Mouse (Mus musculus): ENCODE measurements around the gene 1700057G04Rik. TPM values are rescaled to one million over a fixed set of nuclear protein-coding genes. Genes with fewer than 3 reads are reported as not detected.
"Not testable (repeated sequence)": the region's sequence is repeated elsewhere in the genome, so short reads cannot be mapped to it uniquely, and the experiment has no call there.

Gene 1700057G04Rik
- polyA plus RNA-seq, 1 experiment from 2014 or later: not detected

- WGBS: 92% methylated on average over 2 of the region's 2 CpGs
- H3K27me3 ChIP-seq (replicated peaks; ENCODE audit: control insufficient read depth, insufficient read depth, low read length): no peaks in the 10 kb centered on the region
- no peaks in the 10 kb centered on the region for H3K4me1 ChIP-seq (ENCODE audit: control insufficient read depth, insufficient read depth, low read length)
- H3K27ac ChIP-seq (ENCODE audit: low read depth, low read length): no peak overlapping the region
- H3K9ac ChIP-seq (ENCODE audit: low read length): no peak overlapping the region
- ATAC-seq (no peak), DNase-seq (ENCODE audit: low spot score) (no peak)
- H3K36me3 ChIP-seq (ENCODE audit: control insufficient read depth, insufficient read depth, low read length): no peaks in the 10 kb centered on the region
- H3K9me3 ChIP-seq (replicated peaks; ENCODE audit: control insufficient read depth, low read length): no peaks in the 10 kb centered on the region
- H3K4me2 ChIP-seq (ENCODE audit: low read length): no peak overlapping the region
- no peak overlapping the region for H3K4me3 ChIP-seq (ENCODE audit: low read depth, low read length)
These were observed 15.3 kb upstream of the 1700057G04Rik start for GRCm38 (mm10) chr9:92293560-92294548.

- H3K4me2 ChIP-seq (ENCODE audit: low read length): no peak overlapping the region
- ATAC-seq: no peak
- H3K4me1 ChIP-seq (ENCODE audit: control insufficient read depth, insufficient read depth, low read length): no peaks in the 10 kb centered on the region
- H3K9me3 ChIP-seq (replicated peaks; ENCODE audit: control insufficient read depth, low read length): no peaks in the 10 kb centered on the region
- DNase-seq (ENCODE audit: low spot score): no peak
- no peaks in the 10 kb centered on the region for H3K27me3 ChIP-seq (replicated peaks; ENCODE audit: control insufficient read depth, insufficient read depth, low read length)
- H3K27ac ChIP-seq (ENCODE audit: low read depth, low read length): no peak overlapping the region
- H3K9ac ChIP-seq (ENCODE audit: low read length): no peak overlapping the region
- no peaks in the 10 kb centered on the region for H3K36me3 ChIP-seq (ENCODE audit: control insufficient read depth, insufficient read depth, low read length)
- H3K4me3 ChIP-seq (ENCODE audit: low read depth, low read length): no peak overlapping the region
- WGBS: 71% methylated on average over 1 of the region's 1 CpGs
These were observed 10.9 kb upstream of the 1700057G04Rik start for GRCm38 (mm10) chr9:92298288-92298687.

GRCm38 (mm10) chr9:92301213-92301612 is 8.0 kb upstream of the 1700057G04Rik start:
- no peak for ATAC-seq
- no peak overlapping the region for H3K4me3 ChIP-seq (ENCODE audit: low read depth, low read length)
- no peak overlapping the region for H3K27ac ChIP-seq (ENCODE audit: low read depth, low read length)
- no peak overlapping the region for H3K4me2 ChIP-seq (ENCODE audit: low read length)
- no peaks in the 10 kb centered on the region for H3K9me3 ChIP-seq (replicated peaks; ENCODE audit: control insufficient read depth, low read length)
- no peaks in the 10 kb centered on the region for H3K4me1 ChIP-seq (ENCODE audit: control insufficient read depth, insufficient read depth, low read length)
- no peaks in the 10 kb centered on the region for H3K27me3 ChIP-seq (replicated peaks; ENCODE audit: control insufficient read depth, insufficient read depth, low read length)
- 67% methylated on average over 3 of the region's 3 CpGs for WGBS
- no peak overlapping the region for H3K9ac ChIP-seq (ENCODE audit: low read length)
- no peak for DNase-seq (ENCODE audit: low spot score)
- H3K36me3 ChIP-seq (ENCODE audit: control insufficient read depth, insufficient read depth, low read length): no peaks in the 10 kb centered on the region

DNA sequence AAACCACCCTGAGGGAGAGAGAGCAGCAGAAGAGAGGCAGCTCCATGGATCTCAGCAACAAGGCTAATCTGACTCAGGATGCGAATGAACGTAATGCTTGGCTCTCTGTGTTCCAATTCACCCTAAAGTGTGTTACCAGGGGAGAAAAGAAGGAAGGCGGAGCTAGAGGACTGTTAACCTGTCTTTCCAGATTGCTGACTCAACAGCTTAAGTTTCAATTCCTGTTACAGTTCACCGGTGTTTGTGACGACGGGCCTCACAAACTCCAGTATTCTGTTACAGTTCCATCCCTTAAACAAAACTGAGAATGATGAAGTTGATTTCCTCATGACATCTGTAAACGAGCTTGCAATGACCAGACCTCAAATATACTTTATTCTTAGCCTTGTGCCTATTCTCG is 4.1 kb upstream of the 1700057G04Rik start:
- no peaks in the 10 kb centered on the region for H3K27me3 ChIP-seq (replicated peaks; ENCODE audit: control insufficient read depth, insufficient read depth, low read length)
- no peak overlapping the region for H3K4me3 ChIP-seq (ENCODE audit: low read depth, low read length)
- ATAC-seq (no peak), DNase-seq (ENCODE audit: low spot score) (no peak)
- no peak overlapping the region for H3K4me2 ChIP-seq (ENCODE audit: low read length)
- no peaks in the 10 kb centered on the region for H3K9me3 ChIP-seq (replicated peaks; ENCODE audit: control insufficient read depth, low read length)
- no peak overlapping the region for H3K27ac ChIP-seq (ENCODE audit: low read depth, low read length)
- 58% methylated on average over 8 of the region's 8 CpGs for WGBS
- H3K9ac ChIP-seq (ENCODE audit: low read length): no peak overlapping the region
- H3K4me1 ChIP-seq (ENCODE audit: control insufficient read depth, insufficient read depth, low read length): no peaks in the 10 kb centered on the region
- H3K36me3 ChIP-seq (ENCODE audit: control insufficient read depth, insufficient read depth, low read length): no peaks in the 10 kb centered on the region

DNA sequence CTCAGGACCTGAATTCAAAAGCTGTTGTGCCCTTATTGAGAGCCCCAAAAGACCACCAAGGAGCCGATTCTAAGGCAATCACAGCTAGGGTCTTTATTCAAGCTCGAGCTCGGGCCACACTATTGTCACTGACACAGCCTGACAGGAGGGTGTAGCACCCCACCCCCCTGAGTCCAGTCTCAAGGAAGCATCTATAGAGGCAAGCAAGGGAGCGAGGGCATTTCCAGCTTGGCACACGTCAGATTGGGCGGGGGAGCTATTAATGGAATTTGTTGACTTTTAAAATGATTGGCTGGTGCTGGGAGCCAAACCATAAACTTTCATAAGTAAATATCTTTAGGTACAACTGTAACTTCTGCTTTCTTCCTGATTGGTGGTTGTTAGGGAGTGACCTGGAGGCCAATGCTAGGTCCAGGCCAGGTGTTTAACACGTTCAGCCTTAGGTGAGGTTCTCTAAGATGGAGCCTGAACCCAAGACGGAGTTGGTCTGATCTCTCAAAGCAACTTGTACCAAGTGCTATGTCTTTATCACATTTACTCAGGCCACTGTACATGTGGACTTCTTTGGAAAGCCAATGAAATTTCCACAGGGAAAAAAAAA is 3.5 kb upstream of the 1700057G04Rik start:
- Histone ChIP-seq H3K36me3 (ENCODE audit: control insufficient read depth, insufficient read depth, low read length) (no peaks in the 10 kb centered on the region), H3K4me3 (ENCODE audit: low read depth, low read length) (no peak overlapping the region), H3K27ac (ENCODE audit: low read depth, low read length) (no peak overlapping the region), H3K27me3 (replicated peaks; ENCODE audit: control insufficient read depth, insufficient read depth, low read length) (no peaks in the 10 kb centered on the region), H3K4me1 (ENCODE audit: control insufficient read depth, insufficient read depth, low read length) (no peaks in the 10 kb centered on the region), H3K4me2 (ENCODE audit: low read length) (no peak overlapping the region), H3K9ac (ENCODE audit: low read length) (no peak overlapping the region), H3K9me3 (replicated peaks; ENCODE audit: control insufficient read depth, low read length) (no peaks in the 10 kb centered on the region)
- DNase-seq (ENCODE audit: low spot score) (no peak), ATAC-seq (no peak)
- 48% methylated on average over 8 of the region's 8 CpGs for WGBS

DNA sequence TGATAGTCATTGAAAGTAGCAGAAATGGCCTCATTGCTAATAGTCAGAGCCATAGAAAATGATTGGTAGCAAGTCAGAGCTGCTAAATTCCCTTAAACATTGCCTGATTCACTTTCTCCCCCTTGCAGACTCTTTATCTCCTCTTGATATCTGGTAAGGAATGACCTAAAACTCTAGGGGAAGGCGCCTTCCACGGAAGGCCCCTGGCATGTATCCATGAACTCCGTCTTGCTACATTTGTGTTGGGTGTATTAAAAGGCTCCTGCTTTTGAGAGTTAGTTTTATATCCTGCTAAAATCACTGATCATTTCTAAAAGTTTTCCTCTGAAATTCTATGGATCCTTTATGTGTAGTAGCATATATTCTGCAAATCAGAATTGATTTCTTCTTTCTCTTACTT is 7.6 kb downstream of the 1700057G04Rik start:
- DNase-seq (ENCODE audit: low spot score) (no peak), ATAC-seq (no peak)
- no peaks in the 10 kb centered on the region for H3K36me3 ChIP-seq (ENCODE audit: control insufficient read depth, insufficient read depth, low read length)
- H3K27me3 ChIP-seq (replicated peaks; ENCODE audit: control insufficient read depth, insufficient read depth, low read length): no peaks in the 10 kb centered on the region
- H3K4me3 ChIP-seq (ENCODE audit: low read depth, low read length): no peak overlapping the region
- H3K9ac ChIP-seq (ENCODE audit: low read length): no peak overlapping the region
- no peaks in the 10 kb centered on the region for H3K4me1 ChIP-seq (ENCODE audit: control insufficient read depth, insufficient read depth, low read length)
- 89% methylated on average over 3 of the region's 3 CpGs for WGBS
- no peak overlapping the region for H3K27ac ChIP-seq (ENCODE audit: low read depth, low read length)
- no peak overlapping the region for H3K4me2 ChIP-seq (ENCODE audit: low read length)
- no peaks in the 10 kb centered on the region for H3K9me3 ChIP-seq (replicated peaks; ENCODE audit: control insufficient read depth, low read length)

DNA sequence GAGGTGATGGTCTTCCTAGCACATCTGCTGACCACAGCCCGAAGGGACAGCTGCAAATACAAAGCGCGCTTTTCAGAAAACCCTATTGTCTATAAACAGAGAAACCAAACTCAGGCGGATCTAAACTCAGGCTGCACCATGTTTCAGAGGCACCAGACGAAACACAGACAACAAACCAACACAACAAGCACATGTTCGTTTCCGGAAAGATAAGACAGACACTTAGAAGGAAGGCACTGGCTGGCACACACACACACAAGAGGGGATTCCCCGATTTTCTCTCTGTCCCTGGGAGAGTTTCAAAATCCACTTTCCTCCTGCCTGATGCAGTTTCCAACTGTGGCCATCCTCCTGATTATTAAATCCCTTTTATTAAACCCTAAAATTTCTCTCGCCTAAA is 16.8 kb downstream of the 1700057G04Rik start:
- not testable (repeated sequence) for ATAC-seq; H3K4me3 ChIP-seq (ENCODE audit: low read depth, low read length); H3K4me2 ChIP-seq (ENCODE audit: low read length); H3K27me3 ChIP-seq (replicated peaks; ENCODE audit: control insufficient read depth, insufficient read depth, low read length); H3K36me3 ChIP-seq (ENCODE audit: control insufficient read depth, insufficient read depth, low read length); H3K9ac ChIP-seq (ENCODE audit: low read length); H3K9me3 ChIP-seq (replicated peaks; ENCODE audit: control insufficient read depth, low read length); H3K4me1 ChIP-seq (ENCODE audit: control insufficient read depth, insufficient read depth, low read length); H3K27ac ChIP-seq (ENCODE audit: low read depth, low read length); DNase-seq (ENCODE audit: low spot score)
- WGBS: 88% methylated on average over 9 of the region's 9 CpGs

- Histone ChIP-seq H3K9me3 (replicated peaks; ENCODE audit: control insufficient read depth, low read length) (no peaks in the 10 kb centered on the region), H3K4me1 (ENCODE audit: control insufficient read depth, insufficient read depth, low read length) (no peaks in the 10 kb centered on the region), H3K4me3 (ENCODE audit: low read depth, low read length) (no peak overlapping the region), H3K27ac (ENCODE audit: low read depth, low read length) (no peak overlapping the region), H3K9ac (ENCODE audit: low read length) (no peak overlapping the region), H3K36me3 (ENCODE audit: control insufficient read depth, insufficient read depth, low read length) (no peaks in the 10 kb centered on the region), H3K27me3 (replicated peaks; ENCODE audit: control insufficient read depth, insufficient read depth, low read length) (no peaks in the 10 kb centered on the region), H3K4me2 (ENCODE audit: low read length) (no peak overlapping the region)
- ATAC-seq (no peak), DNase-seq (ENCODE audit: low spot score) (no peak)
- WGBS: 75% methylated on average over 4 of the region's 4 CpGs
These were observed 17.6 kb downstream of the 1700057G04Rik start for GRCm38 (mm10) chr9:92326813-92327212.

GRCm38 (mm10) chr9:92331383-92331782 is 22.2 kb downstream of the 1700057G04Rik start:
- DNase-seq (ENCODE audit: low spot score) (no peak), ATAC-seq (no peak)
- H3K4me2 ChIP-seq (ENCODE audit: low read length): no peak overlapping the region
- H3K36me3 ChIP-seq (ENCODE audit: control insufficient read depth, insufficient read depth, low read length): no peaks in the 10 kb centered on the region
- H3K27ac ChIP-seq (ENCODE audit: low read depth, low read length): no peak overlapping the region
- no peaks in the 10 kb centered on the region for H3K4me1 ChIP-seq (ENCODE audit: control insufficient read depth, insufficient read depth, low read length)
- H3K4me3 ChIP-seq (ENCODE audit: low read depth, low read length): no peak overlapping the region
- no peak overlapping the region for H3K9ac ChIP-seq (ENCODE audit: low read length)
- no peaks in the 10 kb centered on the region for H3K9me3 ChIP-seq (replicated peaks; ENCODE audit: control insufficient read depth, low read length)
- no peaks in the 10 kb centered on the region for H3K27me3 ChIP-seq (replicated peaks; ENCODE audit: control insufficient read depth, insufficient read depth, low read length)
- 88% methylated on average over 4 of the region's 4 CpGs for WGBS

All from forebrain, embryonic 14.5 days (tissue).